In the genomic region with DNA sequence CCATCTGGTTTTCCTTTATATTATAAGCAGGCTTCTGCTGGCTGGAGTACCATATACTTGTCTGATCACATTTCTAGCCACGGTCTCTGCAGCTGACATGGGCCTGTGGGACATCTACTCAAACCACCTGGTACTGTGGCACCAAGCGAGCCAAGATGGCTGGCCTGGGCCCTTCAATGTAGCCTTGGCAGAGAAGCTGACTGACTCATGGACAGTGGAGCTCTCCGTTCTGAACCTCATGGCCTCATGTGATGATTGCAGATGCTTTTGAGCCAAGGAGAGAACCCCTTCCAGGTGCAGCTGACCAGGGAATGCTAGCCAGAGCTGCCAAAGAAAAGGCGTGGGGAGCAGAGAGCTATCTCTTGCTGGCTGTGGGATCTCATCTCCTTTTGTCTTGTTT, we compare ENCODE assay signal across 18 mouse cellular contexts. TPM values are rescaled to one million over a fixed set of nuclear protein-coding genes. Genes with fewer than 3 reads are reported as not detected.
DNase-seq lines count a peak whose midpoint lies in the region; ATAC-seq and TF ChIP-seq lines count a peak whose summit lies in the region.
"Had no signal": no experiment of that assay in that cellular context is flagged by ENCODE, and none has a peak within 500 bp of the region (broad histone marks: within the 10 kb centered on the region; RNA-seq: fewer than 3 reads in every experiment).

No protein-coding gene starts in this region.

- H3K9ac ChIP-seq in heart, adult 2 months (ENCODE audit: low read depth, low read length) = no peak overlapping the region
- H3K9ac ChIP-seq: embryonic facial prominence, embryonic 12.5 days; forebrain, embryonic 13.5 days; forebrain, embryonic 15.5 days; forebrain, postnatal 0 days had no signal

- no peaks in the 10 kb centered on the region for H3K79me2 ChIP-seq in heart, adult 2 months (replicated peaks; ENCODE audit: control insufficient read depth, insufficient read depth, low read length)

- TF ChIP-seq CTCF in gastrocnemius, adult 2 months (IDR thresholded peaks at IDR 0.05) = no peak
- no peak for TF ChIP-seq CTCF in heart, adult 2 months (IDR thresholded peaks at IDR 0.05)

- no peak for TF ChIP-seq EP300 in heart, adult 2 months (IDR thresholded peaks at IDR 0.05; ENCODE audit: insufficient read depth, low read depth, low read length)

- no peak for ATAC-seq in cerebellum, adult (ENCODE audit: insufficient number of reproducible peaks, low FRiP score, low TSS enrichment)
- ATAC-seq: forebrain, embryonic 13.5 days; forebrain, embryonic 15.5 days; forebrain, postnatal 0 days had no signal

- H3K27me3 ChIP-seq in heart, adult 2 months (ENCODE audit: control insufficient read depth, insufficient read depth, low read length) = no peaks in the 10 kb centered on the region
- H3K27me3 ChIP-seq: embryonic facial prominence, embryonic 12.5 days; forebrain, embryonic 13.5 days; forebrain, embryonic 15.5 days had no signal

- WGBS in heart, adult 2 months = 70% methylated on average over 4 of the region's 4 CpGs

- no peak for TF ChIP-seq POLR2A in heart, adult 2 months (IDR thresholded peaks at IDR 0.05; ENCODE audit: insufficient read depth, low read depth, low read length)

- peak overlapping the region; percentile 46 for H3K27ac ChIP-seq in gastrocnemius, adult 2 months
- H3K27ac ChIP-seq in heart, adult 2 months = no peak overlapping the region
- H3K27ac ChIP-seq: embryonic facial prominence, embryonic 10.5 days; embryonic facial prominence, embryonic 12.5 days; forebrain, embryonic 13.5 days; forebrain, embryonic 15.5 days had no signal

- intact Hi-C loops in gastrocnemius, adult 2 months (cut with DNase I) = no loop called here
- intact Hi-C loops in gastrocnemius, postnatal 36 days (cut with DNase I) = no loop called here
- intact Hi-C loops in heart, adult 2 months (cut with DNase I) = no loop called here

- H3K36me3 ChIP-seq in heart, adult 2 months (ENCODE audit: control insufficient read depth, insufficient read depth, low read length) = peaks cover 6% of the 10 kb centered on the region

- H3K4me3 ChIP-seq in gastrocnemius, adult 2 months = no peak overlapping the region
- no peak overlapping the region for H3K4me3 ChIP-seq in heart, adult 2 months
- H3K4me3 ChIP-seq: embryonic facial prominence, embryonic 10.5 days; embryonic facial prominence, embryonic 12.5 days; forebrain, embryonic 13.5 days; forebrain, embryonic 15.5 days had no signal

- H3K4me1 ChIP-seq in heart, adult 2 months (ENCODE audit: control insufficient read depth, insufficient read depth, low read length) = peaks cover 7% of the 10 kb centered on the region
- H3K4me1 ChIP-seq: embryonic facial prominence, embryonic 10.5 days; embryonic facial prominence, embryonic 12.5 days; forebrain, embryonic 13.5 days had no signal

- peak; percentile 25 for DNase-seq in cerebellum, adult 11-12 months
- DNase-seq in gastrocnemius, adult 2 months = peak; percentile 61
- DNase-seq in gastrocnemius, postnatal 36 days = no peak
- DNase-seq in thymus, postnatal 4 days = peak; percentile 7
- DNase-seq in thymus, postnatal 0 days (ENCODE audit: low spot score) = no peak
- DNase-seq in skeletal muscle tissue, adult 2 months (ENCODE audit: low read depth, low spot score) = peak; percentile 53
- DNase-seq in heart, adult 2 months = no peak
- DNase-seq: adrenal gland, adult 2 months; adrenal gland, postnatal 10 days; cerebellum, adult 11 months; cerebellum, adult 9-10 months; cerebellum, postnatal 10 days; forebrain, postnatal 0 days had no signal

RNA-seq across cellular contexts. Expression of gene Patz1, which starts 17.1 kb away (rescaled TPM):
- total RNA-seq in gastrocnemius, adult 2 months (2021) = 10 to 100 TPM; 11.9 to 17.2 TPM
- total RNA-seq in gastrocnemius, postnatal 36 days (2021) = 10 to 100 TPM in 1 of 2 experiments, 1 to 10 TPM in 1; 8.3 to 19.4 TPM
- 87.6 and 91.1 TPM in 2 replicates for polyA plus RNA-seq in thymus, postnatal 0 days (2015; fragmentation: Nextera tagmentation; extraction: Ambion mirVana)
- total RNA-seq in heart, adult 2 months (2021) = 10 to 100 TPM; 19.4 to 30.8 TPM
- 16.3 and 19.9 TPM in 2 replicates for polyA plus RNA-seq in heart, adult 2 months (2012; rRNA removed)

RNA-seq across cellular contexts. Expression of gene Pik3ip1, which starts 24.4 kb away (rescaled TPM):
- total RNA-seq in gastrocnemius, adult 2 months (2021) = 10 to 100 TPM; 17.7 to 21.7 TPM
- total RNA-seq in gastrocnemius, postnatal 36 days (2021) = 10 to 100 TPM; 21.2 to 25.0 TPM
- 90.2 and 94.4 TPM in 2 replicates for polyA plus RNA-seq in thymus, postnatal 0 days (2015; fragmentation: Nextera tagmentation; extraction: Ambion mirVana)
- total RNA-seq in heart, adult 2 months (2021) = 10 to 100 TPM; 29.4 to 36.4 TPM
- polyA plus RNA-seq in heart, adult 2 months (2012; rRNA removed) = 29.5 and 36.2 TPM in 2 replicates

RNA-seq across cellular contexts. Expression of gene Drg1, which starts 39.6 kb away (rescaled TPM):
- total RNA-seq in gastrocnemius, adult 2 months (2021) = 10 to 100 TPM; 44.1 to 45.0 TPM
- total RNA-seq in gastrocnemius, postnatal 36 days (2021) = 10 to 100 TPM; 36.4 to 45.4 TPM
- polyA plus RNA-seq in thymus, postnatal 0 days (2015; fragmentation: Nextera tagmentation; extraction: Ambion mirVana) = 246 and 250 TPM in 2 replicates
- 10 to 100 TPM; 59.0 to 61.7 TPM for total RNA-seq in heart, adult 2 months (2021)
- 19.9 and 38.5 TPM in 2 replicates for polyA plus RNA-seq in heart, adult 2 months (2012; rRNA removed)

Comparison
In these comparisons a context has a peak if more than half of its experiments do, and no peak if none do; other contexts are left out.
1. DNase-seq: peak in cerebellum, adult 11-12 months (single experiment), gastrocnemius, adult 2 months (single experiment), thymus, postnatal 4 days (single experiment) and skeletal muscle tissue, adult 2 months (single experiment); none in gastrocnemius, postnatal 36 days (0 of 2), thymus, postnatal 0 days (single experiment) and heart, adult 2 months (0 of 2).